Mouse (Mus musculus): ENCODE measurements around the gene Rasal1.

Rasal1 gene

DNA sequence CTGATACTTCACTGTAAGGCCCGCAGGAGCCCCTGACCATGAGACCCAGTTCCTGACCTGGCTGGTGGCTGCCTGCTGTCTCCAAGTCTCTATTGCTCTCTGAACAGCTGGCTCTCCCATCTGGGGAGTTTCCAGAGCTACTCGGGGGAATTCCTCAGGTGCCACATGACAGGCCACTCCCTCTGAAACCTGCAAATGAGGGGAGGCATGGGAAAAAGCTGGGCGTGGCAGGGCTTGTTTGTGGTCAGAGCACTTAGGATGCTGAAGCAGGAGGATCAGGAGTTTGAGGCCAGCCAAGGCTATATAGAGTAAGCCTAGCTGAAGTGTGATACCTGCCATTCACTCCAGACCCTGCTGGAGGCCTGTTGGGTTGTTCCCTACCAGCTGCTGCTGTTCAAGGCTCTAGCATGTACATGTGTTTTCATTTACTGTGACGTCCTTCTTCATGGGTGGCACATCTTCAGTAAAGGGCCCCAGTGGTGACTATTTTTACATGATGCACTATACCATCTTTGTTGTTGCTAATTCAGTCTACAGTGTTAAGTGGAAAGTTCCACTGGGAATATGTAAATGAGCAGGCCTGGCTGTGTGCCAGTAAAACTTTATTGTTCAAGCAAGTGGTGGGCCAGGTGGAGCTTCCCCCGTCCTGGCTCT lies 26.3 kb upstream of the Rasal1 start:
- peak; percentile 61 for DNase-seq

DNA sequence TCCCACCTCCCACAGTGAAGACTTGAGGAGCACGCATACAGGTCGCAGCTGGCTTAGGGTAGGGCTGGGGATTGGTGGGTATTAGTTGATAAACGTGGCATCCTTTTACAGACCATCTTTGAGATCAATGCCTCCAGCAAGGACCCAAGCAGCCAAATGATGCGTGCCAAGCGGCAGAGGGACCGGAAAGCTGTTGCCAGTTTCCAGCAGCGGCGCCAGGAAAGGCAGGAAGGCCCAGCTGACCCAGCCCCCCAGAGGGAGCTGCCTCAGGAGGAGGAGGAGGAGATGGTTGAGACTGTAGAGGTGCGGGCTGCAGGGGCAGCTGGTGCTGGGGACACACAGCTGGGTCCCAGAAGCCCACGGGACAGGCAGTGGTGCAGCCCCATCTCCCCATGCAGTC lies 24.2 kb upstream of the Rasal1 start:
- DNase-seq, result no peak

GRCm38 (mm10) chr5:120626399-120626798 lies 22.2 kb upstream of the Rasal1 start:
- DNase-seq, result no peak

- no peak for DNase-seq
Measured at GRCm38 (mm10) chr5:120627515-120628300, 20.9 kb upstream of the Rasal1 start.

- DNase-seq, result peak; percentile 44
Measured at GRCm38 (mm10) chr5:120628624-120629023, 20.0 kb upstream of the Rasal1 start.

DNA sequence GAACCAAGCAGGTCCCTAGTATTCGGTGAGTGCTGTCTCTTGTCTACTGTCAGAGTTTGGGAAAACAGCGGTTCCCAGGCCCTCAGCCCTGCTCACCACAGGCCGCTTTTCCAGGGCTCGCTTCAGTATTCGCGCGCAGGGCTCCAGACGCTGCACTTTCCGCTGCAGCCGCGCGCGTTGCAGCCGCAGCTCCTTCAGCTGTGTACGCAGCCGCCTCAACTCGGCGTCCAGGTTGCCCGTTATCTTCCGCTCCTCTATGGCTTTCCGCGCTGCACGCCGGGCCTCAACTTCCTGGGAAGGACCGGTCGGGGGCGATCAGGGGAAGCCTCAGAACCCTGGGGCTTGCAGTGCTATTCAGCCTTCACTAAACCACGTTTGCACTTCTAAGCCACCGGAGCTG lies 17.5 kb upstream of the Rasal1 start:
- no peak for DNase-seq

DNA sequence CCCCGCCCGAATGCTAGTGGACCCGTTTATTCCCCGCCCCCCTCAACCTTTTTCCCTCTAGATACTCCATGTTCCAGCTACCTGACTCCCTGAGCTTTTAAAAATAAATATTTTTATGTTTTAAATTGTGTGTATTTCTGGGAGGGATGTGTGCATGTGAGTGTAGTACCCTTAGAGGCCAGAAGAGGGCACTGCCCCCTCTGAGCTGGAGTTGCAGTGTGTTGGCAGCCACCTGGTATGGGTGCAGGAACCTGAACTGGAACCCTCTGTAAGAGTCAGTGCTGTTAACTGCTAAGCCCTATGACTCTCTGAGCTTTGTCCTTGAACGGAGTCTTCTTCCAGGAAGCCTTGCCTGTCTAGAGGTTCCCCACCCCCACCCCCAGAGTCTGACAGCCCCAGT lies 16.7 kb upstream of the Rasal1 start:
- no peak for DNase-seq

GRCm38 (mm10) chr5:120634131-120634530 lies 14.5 kb upstream of the Rasal1 start, which contains the start of gene Cfap73:
TSS of gene Cfap73 (minus strand) at chr5:120634235.
- no peak for DNase-seq

DNA sequence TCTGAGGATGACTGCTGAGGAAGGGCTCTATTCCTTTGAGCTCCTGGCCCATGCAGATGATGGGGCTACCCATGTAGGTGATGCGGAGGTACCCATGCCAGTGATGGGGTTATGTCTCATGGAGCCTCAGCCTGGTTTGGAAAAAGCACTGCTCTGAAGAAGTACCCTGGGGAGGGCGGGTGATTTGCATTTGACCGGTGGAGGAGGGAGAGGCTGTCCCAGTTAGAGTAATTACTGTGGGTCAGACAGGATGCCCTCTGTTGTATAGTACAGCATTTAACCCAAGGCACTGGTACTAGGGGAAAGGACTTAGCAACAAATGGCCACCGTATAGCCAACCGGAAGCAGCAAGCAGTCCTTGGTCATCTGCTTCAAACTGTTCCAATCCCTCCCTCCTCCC lies 13.8 kb upstream of the Rasal1 start:
- no peak for DNase-seq

DNA sequence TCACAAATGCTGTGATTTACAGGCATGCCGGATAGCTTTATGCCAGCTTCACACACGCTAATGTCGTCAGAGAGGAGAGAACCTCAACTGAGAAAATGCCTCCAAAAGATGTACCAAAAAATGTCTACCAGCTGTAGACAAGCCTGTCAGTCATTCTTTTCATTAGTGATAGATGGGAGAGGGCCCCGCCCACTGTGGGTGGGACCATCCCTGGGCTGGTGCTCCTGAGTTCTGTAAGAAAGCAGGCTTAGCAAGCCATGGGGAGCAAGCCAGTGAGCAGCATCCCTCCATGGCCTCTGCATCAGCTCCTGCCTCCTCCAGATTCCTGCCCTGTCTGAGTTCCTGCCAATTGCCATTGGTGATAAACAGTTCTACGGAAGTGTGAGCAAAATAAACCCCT lies 13.0 kb upstream of the Rasal1 start:
- DNase-seq, result no peak

- DNase-seq, result no peak
Measured at GRCm38 (mm10) chr5:120640094-120640493, 8.5 kb upstream of the Rasal1 start.

- DNase-seq, result peak; percentile 62
Measured at GRCm38 (mm10) chr5:120643365-120644085, 5.1 kb upstream of the Rasal1 start.

- DNase-seq, result no peak
Measured at GRCm38 (mm10) chr5:120644227-120644626, 4.4 kb upstream of the Rasal1 start.

- DNase-seq, result peak; percentile 76
Measured at GRCm38 (mm10) chr5:120645851-120646250, 2.8 kb upstream of the Rasal1 start.

- DNase-seq, result no peak
Measured at GRCm38 (mm10) chr5:120647361-120647760, 1.3 kb upstream of the Rasal1 start.

DNA sequence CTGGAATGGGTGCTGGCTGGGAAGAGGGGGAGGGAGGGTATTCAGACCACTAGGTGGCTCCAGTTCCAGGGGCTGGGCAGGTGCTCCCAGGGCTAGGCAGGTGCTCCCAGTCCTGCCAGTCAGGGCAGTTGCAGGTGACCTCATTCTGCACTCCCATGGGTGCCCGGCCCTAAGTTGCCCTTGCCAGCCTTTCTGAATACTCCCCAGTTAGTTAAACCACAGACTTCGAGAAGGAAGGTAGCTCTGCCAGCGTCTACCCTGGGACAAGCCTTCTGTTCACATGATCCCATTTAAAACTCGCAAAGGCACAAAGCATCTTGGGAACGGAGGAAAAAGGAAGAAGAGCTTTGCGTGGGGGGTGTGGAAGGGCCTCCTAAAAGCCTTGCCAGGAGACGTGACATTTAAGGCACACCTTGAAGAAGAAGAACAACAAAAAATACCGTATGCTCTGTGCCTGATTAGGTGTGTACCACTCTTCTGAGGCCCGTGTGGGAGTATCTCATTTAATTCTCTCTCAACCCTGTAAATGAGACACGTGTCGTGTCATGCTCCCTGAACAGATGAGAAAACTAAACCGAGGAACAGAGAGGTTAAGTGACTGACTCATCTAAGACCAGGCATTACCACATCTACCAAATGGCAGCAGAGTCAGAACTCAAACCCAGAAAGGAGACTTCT lies 659 bp upstream of the Rasal1 start:
- DNase-seq, result no peak

GRCm38 (mm10) chr5:120649374-120649933 lies 842 bp downstream of the Rasal1 start:
- no peak for DNase-seq

- no peak for DNase-seq
Measured at GRCm38 (mm10) chr5:120649938-120650337, 1.3 kb downstream of the Rasal1 start.

DNA sequence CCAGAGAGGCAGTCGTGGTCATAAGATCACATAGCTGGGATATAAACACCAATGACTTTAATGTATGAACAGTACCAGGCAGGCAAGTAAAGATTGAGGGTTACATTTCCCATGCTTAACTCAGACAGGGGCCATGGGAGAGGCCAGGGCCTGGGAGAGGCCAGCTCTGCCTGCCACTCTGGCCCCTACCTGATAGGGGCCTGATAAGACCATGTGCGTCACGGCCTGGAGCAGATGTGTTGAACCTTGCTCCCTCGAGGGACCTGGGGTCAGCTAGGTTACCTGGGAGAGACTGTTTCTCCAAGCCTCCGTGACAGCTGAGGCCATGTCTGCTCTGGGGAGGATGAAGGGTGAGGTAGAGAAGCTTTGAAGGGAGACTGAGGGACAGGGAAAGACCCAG lies 2.6 kb downstream of the Rasal1 start:
- no peak for DNase-seq

GRCm38 (mm10) chr5:120652915-120653701 lies 4.5 kb downstream of the Rasal1 start:
- DNase-seq, result no peak

GRCm38 (mm10) chr5:120653873-120654272 lies 5.3 kb downstream of the Rasal1 start:
- DNase-seq, result no peak

GRCm38 (mm10) chr5:120656281-120656751 lies 7.7 kb downstream of the Rasal1 start:
- DNase-seq, result no peak

All from kidney, postnatal 14 days (tissue).